Mouse (Mus musculus) right cerebral cortex, adult 18-20 months (tissue): ENCODE results near the gene Olfr114.

Experiments used
- DNase-seq: peaks from one replicate; pipeline ENCODE4 v3.0.0; 2022; ENCODE audit warnings: mixed read lengths

The Olfr114 gene

GRCm38 (mm10) chr17:37592643-37593042, at the start of gene Olfr114:
Gene Olfr114 (minus strand): TSS chr17:37592743.
- DNase-seq, result no peak

GRCm38 (mm10) chr17:37627009-37627408, 34.5 kb upstream of the Olfr114 start, which contains the start of the genes Olfr115 and Olfr116:
Gene Olfr115 (minus strand): TSS chr17:37627109.
Gene Olfr116 (minus strand): TSS chr17:37627199.
- DNase-seq, result no peak

- DNase-seq, result no peak
Observed at GRCm38 (mm10) chr17:37577563-37577962, 15.0 kb downstream of the Olfr114 start, which contains the start of gene Olfr113. Gene Olfr113 (minus strand): TSS chr17:37577663.

GRCm38 (mm10) chr17:37569351-37569750, 23.2 kb downstream of the Olfr114 start, which contains the start of gene Olfr112:
Gene Olfr112 (minus strand): TSS chr17:37569451.
- no peak for DNase-seq

GRCm38 (mm10) chr17:37558913-37559615, 33.5 kb downstream of the Olfr114 start:
- no peak for DNase-seq

GRCm38 (mm10) chr17:37543800-37544435, 48.6 kb downstream of the Olfr114 start:
- DNase-seq, result no peak

GRCm38 (mm10) chr17:37541454-37542119, 51.0 kb downstream of the Olfr114 start:
- DNase-seq, result no peak
